Mouse (Mus musculus): ENCODE results near the gene Gmip.

DNA sequence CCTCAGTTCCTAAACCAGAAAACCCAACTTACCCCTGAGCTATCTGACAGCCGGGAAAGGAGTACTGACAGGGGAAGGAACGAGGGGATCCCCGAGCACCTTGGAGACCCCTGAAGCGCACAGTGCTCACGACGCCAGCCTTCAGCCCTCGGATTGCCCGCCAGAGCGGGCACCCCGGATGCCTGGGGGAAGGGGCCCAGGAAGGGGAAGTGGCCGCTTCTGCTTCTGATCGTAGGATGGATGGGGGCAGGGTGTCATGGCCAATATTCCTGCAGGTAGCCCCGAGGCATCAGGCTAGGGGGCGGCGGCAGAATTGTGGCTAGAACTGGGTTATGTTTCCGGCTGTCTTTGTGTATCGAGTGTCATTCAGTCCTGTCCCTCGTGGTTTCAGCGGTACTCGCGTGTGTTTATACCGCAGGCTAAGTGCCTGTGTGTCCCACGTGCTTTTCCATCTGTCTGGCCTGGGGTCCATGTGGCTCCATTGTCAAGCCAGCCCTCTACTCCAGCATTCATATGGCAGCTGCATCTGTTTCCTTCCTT lies 455 bp downstream of the Gmip start:
- TF ChIP-seq GATA1 (IDR thresholded peaks at IDR 0.05; ENCODE audit: low read length), result no peak
- no peak for TF ChIP-seq TAL1 (IDR thresholded peaks at IDR 0.05; ENCODE audit: low read length)

Measured in erythroblast, embryonic 14.5 days (primary cell).